Mouse (Mus musculus): ENCODE results near the gene Frmpd3. TPM values are rescaled to one million over a fixed set of nuclear protein-coding genes. Genes with fewer than 3 reads are reported as not detected.

Frmpd3 gene
- total RNA-seq, 2 experiments from 2014 or later: not detected

DNA sequence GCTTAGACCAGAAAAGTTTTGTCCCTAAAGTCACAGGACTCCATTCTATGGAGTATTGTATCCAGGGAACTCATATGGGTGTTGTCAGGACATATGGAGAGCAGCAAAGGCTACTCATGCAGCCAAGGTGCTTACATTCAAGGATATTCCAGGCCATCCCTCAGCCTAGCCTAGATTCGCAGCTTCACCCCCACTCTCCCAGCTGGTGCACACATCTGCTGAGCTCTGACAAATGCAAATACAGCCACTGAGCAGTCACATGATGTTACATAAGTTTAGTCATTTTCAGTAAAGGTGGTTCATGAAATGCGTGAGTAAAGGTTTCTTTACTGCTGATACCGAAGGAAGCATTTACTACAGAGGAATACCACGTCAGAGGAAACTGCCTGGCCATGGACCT lies 76.4 kb downstream of the Frmpd3 start:
- no peak for TF ChIP-seq CTCF (IDR thresholded peaks at IDR 0.05)
- Histone ChIP-seq H3K4me3 (no peak overlapping the region), H3K27ac (no peak overlapping the region)
- intact Hi-C loops (cut with DNase I): no loop called here
- DNase-seq: no peak

DNA sequence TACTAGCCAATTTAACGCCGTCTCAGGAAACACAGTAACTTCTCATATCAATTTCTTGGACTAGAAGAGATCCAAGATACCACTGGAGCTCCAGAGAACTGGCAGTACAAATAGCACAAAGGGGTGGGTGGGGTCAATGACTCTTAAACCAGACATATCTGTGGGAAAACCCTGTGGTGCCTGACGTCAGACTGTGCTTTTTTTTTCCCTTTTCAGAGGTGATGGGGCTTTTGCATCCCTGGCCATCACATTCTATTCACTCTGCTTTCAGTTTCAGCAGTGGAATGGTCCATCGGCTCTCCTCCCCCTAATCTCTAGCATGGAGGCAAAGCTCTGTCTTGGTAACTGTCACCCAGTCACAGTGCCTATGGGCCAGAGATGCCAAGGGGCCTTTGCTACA lies 85.1 kb downstream of the Frmpd3 start:
- intact Hi-C loops (cut with DNase I): no loop called here
- no peak for DNase-seq
- TF ChIP-seq CTCF (IDR thresholded peaks at IDR 0.05): no peak
- H3K4me3 ChIP-seq: no peak overlapping the region
- no peak overlapping the region for H3K27ac ChIP-seq

GRCm38 (mm10) chrX:140428252-140428651 lies 86.2 kb downstream of the Frmpd3 start:
- intact Hi-C loops (cut with DNase I): no loop called here
- DNase-seq: no peak
- TF ChIP-seq CTCF (IDR thresholded peaks at IDR 0.05): peak; percentile 13; the same call in 1 of the 2 replicates
- Histone ChIP-seq H3K27ac (no peak overlapping the region), H3K4me3 (no peak overlapping the region)

GRCm38 (mm10) chrX:140429985-140430384 lies 87.9 kb downstream of the Frmpd3 start:
- Histone ChIP-seq H3K27ac (no peak overlapping the region), H3K4me3 (no peak overlapping the region)
- TF ChIP-seq CTCF (IDR thresholded peaks at IDR 0.05): no peak
- intact Hi-C loops (cut with DNase I): no loop called here
- no peak for DNase-seq

- DNase-seq: peak; percentile 23
- H3K27ac ChIP-seq: no peak overlapping the region
- no peak overlapping the region for H3K4me3 ChIP-seq
- intact Hi-C loops (cut with DNase I): no loop called here
- TF ChIP-seq CTCF (IDR thresholded peaks at IDR 0.05): no peak
Measured at GRCm38 (mm10) chrX:140430506-140430905, 88.4 kb downstream of the Frmpd3 start.

GRCm38 (mm10) chrX:140431981-140432380 lies 89.9 kb downstream of the Frmpd3 start:
- DNase-seq: no peak
- no peak overlapping the region; the same call in 1 of the 2 replicates for H3K4me3 ChIP-seq
- no peak for TF ChIP-seq CTCF (IDR thresholded peaks at IDR 0.05)
- no peak overlapping the region for H3K27ac ChIP-seq
- intact Hi-C loops (cut with DNase I): no loop called here

- TF ChIP-seq CTCF (IDR thresholded peaks at IDR 0.05): no peak
- DNase-seq: no peak
- intact Hi-C loops (cut with DNase I): no loop called here
- Histone ChIP-seq H3K4me3 (no peak overlapping the region), H3K27ac (no peak overlapping the region)
Measured at GRCm38 (mm10) chrX:140432786-140433185, 90.7 kb downstream of the Frmpd3 start.

- DNase-seq: no peak
- intact Hi-C loops (cut with DNase I): no loop called here
- Histone ChIP-seq H3K27ac (no peak overlapping the region), H3K4me3 (no peak overlapping the region)
- no peak for TF ChIP-seq CTCF (IDR thresholded peaks at IDR 0.05)
Measured at GRCm38 (mm10) chrX:140437906-140438305, 95.8 kb downstream of the Frmpd3 start.

- no peak for TF ChIP-seq CTCF (IDR thresholded peaks at IDR 0.05)
- intact Hi-C loops (cut with DNase I): no loop called here
- no peak overlapping the region for H3K27ac ChIP-seq
- H3K4me3 ChIP-seq: no peak overlapping the region
- DNase-seq: peak; percentile 25
Measured at GRCm38 (mm10) chrX:140445551-140445950, 103.5 kb downstream of the Frmpd3 start.

DNA sequence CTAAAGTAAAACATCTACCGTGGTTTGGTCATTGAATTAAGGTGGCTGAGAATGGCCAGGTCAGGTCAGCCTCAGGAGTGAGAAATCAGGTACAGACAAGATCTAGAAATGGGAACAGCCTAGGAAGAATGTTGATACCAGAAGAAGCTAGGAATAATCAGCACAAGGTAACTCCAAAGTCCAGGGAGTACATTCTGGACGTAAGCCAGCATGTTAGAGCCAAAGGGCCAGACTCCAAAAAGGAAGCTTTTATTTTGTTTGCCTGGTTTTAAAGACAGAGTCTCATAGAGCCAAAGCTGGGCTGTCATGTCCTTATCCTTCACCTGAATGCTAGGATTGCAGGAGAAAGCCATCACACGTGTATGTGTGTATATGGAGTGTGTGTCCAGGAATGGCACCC lies 108.0 kb downstream of the Frmpd3 start:
- no peak overlapping the region for H3K27ac ChIP-seq
- DNase-seq: no peak
- intact Hi-C loops (cut with DNase I): no loop called here

GRCm38 (mm10) chrX:140456279-140456731 lies 114.2 kb downstream of the Frmpd3 start, which contains the start of gene Prps1:
Gene Prps1, plus strand, starts transcription at chrX:140456613.
- peak; percentile 88 for DNase-seq
- Histone ChIP-seq H3K27ac (peak within 1 kb of the TSS; percentile 83), H3K4me3 (peak within 1 kb of the TSS; percentile 78)
- intact Hi-C loops (cut with DNase I): no loop called here
- TF ChIP-seq CTCF (IDR thresholded peaks at IDR 0.05): no peak

More for the DNA sequence above, 108.0 kb downstream of the Frmpd3 start:
- TF ChIP-seq CTCF (IDR thresholded peaks at IDR 0.05): no peak
- no peak overlapping the region for H3K4me3 ChIP-seq

DNA sequence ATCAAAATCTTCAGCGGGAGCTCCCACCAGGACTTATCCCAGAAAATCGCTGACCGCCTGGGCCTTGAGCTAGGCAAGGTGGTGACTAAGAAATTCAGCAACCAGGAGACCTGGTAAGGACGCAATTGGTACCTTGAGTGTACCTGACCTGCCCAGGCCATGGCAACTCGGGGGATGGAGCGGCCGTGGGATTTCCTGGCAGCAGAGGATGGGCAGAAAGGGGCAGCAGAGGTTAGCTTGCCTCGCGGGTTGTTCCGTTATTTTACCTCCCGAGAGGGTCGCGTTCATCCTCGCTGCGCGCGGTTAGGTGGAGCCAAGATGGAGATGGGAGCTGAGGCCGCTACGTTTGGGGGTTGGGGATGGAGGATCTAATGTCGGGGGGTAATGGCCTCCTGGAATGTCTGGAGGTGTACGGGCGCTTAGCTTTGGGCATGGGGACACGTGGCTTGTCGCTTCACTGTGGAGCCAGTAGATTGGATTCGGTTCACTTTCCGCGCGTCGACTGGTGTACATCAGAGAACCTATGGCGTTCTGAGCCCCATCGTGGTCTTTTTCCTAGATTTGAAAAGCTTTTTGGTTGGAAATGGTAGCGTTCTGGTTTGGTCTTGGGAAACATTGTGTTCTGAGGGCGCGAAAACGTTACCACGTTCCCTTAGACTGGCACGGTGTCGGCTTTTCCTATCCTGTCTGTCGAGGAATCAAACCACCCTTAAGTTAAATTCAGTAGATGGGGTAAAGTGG lies 114.9 kb downstream of the Frmpd3 start:
- no peak for TF ChIP-seq CTCF (IDR thresholded peaks at IDR 0.05)
- peak; percentile 20 for DNase-seq
- intact Hi-C loops (cut with DNase I): no loop called here
- peak overlapping the region; percentile 83 for H3K27ac ChIP-seq
- H3K4me3 ChIP-seq: peak overlapping the region; percentile 78

DNA sequence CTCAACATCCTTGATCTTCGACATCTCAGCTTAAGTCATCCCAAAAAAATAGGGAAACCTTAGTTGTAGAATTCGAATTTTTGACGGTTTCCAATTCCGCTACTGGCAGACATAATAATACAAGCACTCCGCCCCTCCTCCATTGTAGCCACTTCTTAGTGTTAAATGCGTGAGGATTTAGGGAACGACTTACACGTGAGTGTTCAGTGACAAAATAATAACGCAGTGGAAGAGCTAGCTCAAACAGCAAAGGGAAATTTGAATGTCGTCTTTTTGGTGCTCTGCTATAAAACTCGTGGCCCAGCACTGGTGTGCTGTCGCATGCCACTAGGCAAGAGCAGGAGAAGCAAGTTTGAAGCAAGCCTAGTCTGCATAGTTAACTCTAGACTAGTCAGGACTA lies 115.4 kb downstream of the Frmpd3 start:
- intact Hi-C loops (cut with DNase I): no loop called here
- no peak for TF ChIP-seq CTCF (IDR thresholded peaks at IDR 0.05)
- Histone ChIP-seq H3K27ac (no peak overlapping the region), H3K4me3 (peak overlapping the region; percentile 78)
- DNase-seq: no peak

- intact Hi-C loops (cut with DNase I): no loop called here
- TF ChIP-seq CTCF (IDR thresholded peaks at IDR 0.05): no peak
- no peak for DNase-seq
- Histone ChIP-seq H3K27ac (no peak overlapping the region), H3K4me3 (no peak overlapping the region)
Measured at GRCm38 (mm10) chrX:140478231-140478630, 136.2 kb downstream of the Frmpd3 start.

Data from gastrocnemius, adult 2 months (tissue).